Mouse (Mus musculus): ENCODE results near the gene Vmn1r209. TPM values are rescaled to one million over a fixed set of nuclear protein-coding genes. Genes with fewer than 3 reads are reported as not detected.
A peak's percentile ranks its signal among the peaks of the same experiment; 100 is the strongest.
"Not testable (repeated sequence)": the region's sequence is repeated elsewhere in the genome, so short reads cannot be mapped to it uniquely, and the experiment has no call there.

The Vmn1r209 gene
- polyA plus RNA-seq (2015; fragmentation: Nextera tagmentation; extraction: Ambion mirVana): not detected in 2 replicates

- H3K27me3 ChIP-seq; ATAC-seq (ENCODE audit: low read depth); H3K9ac ChIP-seq; H3K4me3 ChIP-seq; H3K36me3 ChIP-seq; H3K27ac ChIP-seq (replicated peaks); H3K9me3 ChIP-seq; H3K4me1 ChIP-seq (replicated peaks); H3K4me2 ChIP-seq: not testable (repeated sequence)
Measured at GRCm38 (mm10) chr13:22809582-22809981, at the start of gene Vmn1r209. Gene Vmn1r209 (minus strand): TSS chr13:22809682.

DNA sequence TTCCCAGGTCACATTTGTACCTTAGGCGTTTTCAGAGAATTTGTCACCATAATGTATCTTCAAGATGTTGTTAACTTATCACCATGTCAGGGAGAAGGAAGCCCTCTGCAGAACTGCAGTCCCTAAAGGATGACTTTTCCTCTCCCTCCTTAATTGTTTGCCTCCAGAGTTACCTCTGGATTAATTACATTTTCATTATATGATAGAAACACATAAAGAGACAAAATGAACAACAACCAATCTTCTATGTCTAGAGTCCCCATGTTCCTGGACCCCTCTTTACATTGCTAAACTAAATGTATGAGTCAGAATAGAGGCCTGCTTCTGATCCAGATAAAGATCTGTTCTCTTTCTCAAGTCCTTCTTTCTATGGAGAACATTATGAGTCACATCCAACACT, 48.0 kb upstream of the Vmn1r209 start, which contains the start of gene Vmn1r211:
TSS of gene Vmn1r211 (minus strand) at position 101 of the 400 bp plus-strand sequence.
- Histone ChIP-seq H3K36me3 (no peaks in the 10 kb centered on the region), H3K4me3 (no peak within 1 kb of the TSS), H3K4me1 (replicated peaks) (no peaks in the 10 kb centered on the region), H3K9me3 (no peaks in the 10 kb centered on the region), H3K4me2 (no peak within 1 kb of the TSS), H3K27me3 (no peaks in the 10 kb centered on the region), H3K9ac (no peak within 1 kb of the TSS), H3K27ac (replicated peaks) (no peak within 1 kb of the TSS)
- ATAC-seq (ENCODE audit: low read depth): no peak
- WGBS: 70% methylated on average over 1 of the region's 1 CpGs

- ATAC-seq (ENCODE audit: low read depth): no peak
- 82% methylated on average over 4 of the region's 4 CpGs for WGBS
- no peaks in the 10 kb centered on the region for H3K27me3 ChIP-seq
Measured at GRCm38 (mm10) chr13:22854760-22855159, 45.3 kb upstream of the Vmn1r209 start.

GRCm38 (mm10) chr13:22846798-22847197, 37.3 kb upstream of the Vmn1r209 start:
- no peaks in the 10 kb centered on the region for H3K36me3 ChIP-seq
- no peak overlapping the region for H3K27ac ChIP-seq (replicated peaks)
- no peaks in the 10 kb centered on the region for H3K27me3 ChIP-seq
- no peak overlapping the region for H3K4me2 ChIP-seq
- H3K4me1 ChIP-seq (replicated peaks): no peaks in the 10 kb centered on the region
- no peak overlapping the region for H3K4me3 ChIP-seq
- ATAC-seq (ENCODE audit: low read depth): no peak
- H3K9ac ChIP-seq: no peak overlapping the region
- 83% methylated on average over 1 of the region's 1 CpGs for WGBS
- H3K9me3 ChIP-seq: no peaks in the 10 kb centered on the region

More at GRCm38 (mm10) chr13:22854760-22855159, 45.3 kb upstream of the Vmn1r209 start:
- no peak overlapping the region for H3K4me2 ChIP-seq
- no peak overlapping the region for H3K27ac ChIP-seq (replicated peaks)
- no peaks in the 10 kb centered on the region for H3K36me3 ChIP-seq
- no peak overlapping the region for H3K9ac ChIP-seq
- no peaks in the 10 kb centered on the region for H3K9me3 ChIP-seq
- H3K4me3 ChIP-seq: no peak overlapping the region
- no peaks in the 10 kb centered on the region for H3K4me1 ChIP-seq (replicated peaks)

DNA sequence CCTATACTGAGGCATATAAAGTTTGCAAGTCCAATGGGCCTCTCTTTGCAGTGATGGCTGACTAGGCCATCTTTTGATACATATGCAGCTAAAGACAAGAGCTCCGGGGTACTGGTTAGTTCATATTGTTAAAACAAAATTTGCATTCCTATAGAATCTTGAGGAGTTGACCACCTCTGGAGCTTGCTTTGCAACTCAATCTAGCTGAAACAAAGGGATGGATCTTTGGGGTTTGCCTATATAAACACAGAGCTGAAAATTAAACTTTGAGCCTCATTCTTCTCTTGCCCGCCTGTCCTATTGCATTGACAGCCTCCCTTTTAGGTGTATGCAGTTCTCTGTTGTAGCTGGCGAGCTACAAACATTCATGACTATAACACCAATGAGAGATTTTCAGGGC, 34.8 kb upstream of the Vmn1r209 start:
- WGBS: 46% methylated on average over 3 of the region's 3 CpGs
- not testable (repeated sequence) for H3K27me3 ChIP-seq; ATAC-seq (ENCODE audit: low read depth); H3K4me2 ChIP-seq; H3K9ac ChIP-seq; H3K27ac ChIP-seq (replicated peaks); H3K4me1 ChIP-seq (replicated peaks); H3K4me3 ChIP-seq; H3K36me3 ChIP-seq; H3K9me3 ChIP-seq

GRCm38 (mm10) chr13:22831248-22831647, 21.8 kb upstream of the Vmn1r209 start, which contains the start of gene Vmn1r210:
Gene Vmn1r210 (minus strand): TSS chr13:22831348.
- H3K4me1 ChIP-seq (replicated peaks): 0 out of 2 replicates have a peak, but pooled peaks cover 3% of the 10 kb centered on the region
- no peak within 1 kb of the TSS for H3K27ac ChIP-seq (replicated peaks)
- no peaks in the 10 kb centered on the region for H3K36me3 ChIP-seq
- ATAC-seq (ENCODE audit: low read depth): no peak
- H3K27me3 ChIP-seq: no peaks in the 10 kb centered on the region
- H3K4me3 ChIP-seq: no peak within 1 kb of the TSS
- H3K9ac ChIP-seq: no peak within 1 kb of the TSS
- WGBS: 71% methylated on average over 4 of the region's 4 CpGs
- no peaks in the 10 kb centered on the region for H3K9me3 ChIP-seq
- H3K4me2 ChIP-seq: no peak within 1 kb of the TSS

- H3K9me3 ChIP-seq; H3K9ac ChIP-seq; H3K4me1 ChIP-seq (replicated peaks); ATAC-seq (ENCODE audit: low read depth); H3K27me3 ChIP-seq; H3K36me3 ChIP-seq; H3K27ac ChIP-seq (replicated peaks); H3K4me3 ChIP-seq: not testable (repeated sequence)
- 33% methylated on average over 7 of the region's 7 CpGs for WGBS
- H3K4me2 ChIP-seq: 0 out of 2 replicates have a peak overlapping the region, but pooled peaks have one; percentile 14
Measured at GRCm38 (mm10) chr13:22829395-22829794, 19.9 kb upstream of the Vmn1r209 start.

GRCm38 (mm10) chr13:22821601-22822000, 12.1 kb upstream of the Vmn1r209 start:
- not testable (repeated sequence) for H3K4me2 ChIP-seq; H3K36me3 ChIP-seq; H3K4me1 ChIP-seq (replicated peaks); ATAC-seq (ENCODE audit: low read depth); H3K27me3 ChIP-seq; H3K9me3 ChIP-seq; H3K9ac ChIP-seq; H3K27ac ChIP-seq (replicated peaks); H3K4me3 ChIP-seq
- WGBS: 90% methylated on average over 1 of the region's 1 CpGs

GRCm38 (mm10) chr13:22788096-22788495, 21.4 kb downstream of the Vmn1r209 start:
- H3K36me3 ChIP-seq; H3K27ac ChIP-seq (replicated peaks); ATAC-seq (ENCODE audit: low read depth); H3K4me1 ChIP-seq (replicated peaks); H3K9me3 ChIP-seq; H3K9ac ChIP-seq; H3K4me2 ChIP-seq; H3K27me3 ChIP-seq; H3K4me3 ChIP-seq: not testable (repeated sequence)
- 82% methylated on average over 3 of the region's 3 CpGs for WGBS

- not testable (repeated sequence) for H3K4me2 ChIP-seq, H3K9me3 ChIP-seq
Measured at GRCm38 (mm10) chr13:22784159-22784558, 25.3 kb downstream of the Vmn1r209 start.

GRCm38 (mm10) chr13:22777300-22777699, 32.2 kb downstream of the Vmn1r209 start, which contains the start of gene Vmn1r208:
Gene Vmn1r208 (minus strand): TSS chr13:22777400.
- not testable (repeated sequence) for H3K36me3 ChIP-seq; ATAC-seq (ENCODE audit: low read depth); H3K9me3 ChIP-seq; H3K27ac ChIP-seq (replicated peaks); H3K4me3 ChIP-seq; H3K4me2 ChIP-seq; H3K27me3 ChIP-seq; H3K4me1 ChIP-seq (replicated peaks); H3K9ac ChIP-seq
- WGBS: no CpG with 5 or more reads among the region's 7 CpGs

More at GRCm38 (mm10) chr13:22784159-22784558, 25.3 kb downstream of the Vmn1r209 start:
- ATAC-seq (ENCODE audit: low read depth); H3K4me3 ChIP-seq; H3K36me3 ChIP-seq; H3K9ac ChIP-seq; H3K27ac ChIP-seq (replicated peaks); H3K4me1 ChIP-seq (replicated peaks); H3K27me3 ChIP-seq: not testable (repeated sequence)

DNA sequence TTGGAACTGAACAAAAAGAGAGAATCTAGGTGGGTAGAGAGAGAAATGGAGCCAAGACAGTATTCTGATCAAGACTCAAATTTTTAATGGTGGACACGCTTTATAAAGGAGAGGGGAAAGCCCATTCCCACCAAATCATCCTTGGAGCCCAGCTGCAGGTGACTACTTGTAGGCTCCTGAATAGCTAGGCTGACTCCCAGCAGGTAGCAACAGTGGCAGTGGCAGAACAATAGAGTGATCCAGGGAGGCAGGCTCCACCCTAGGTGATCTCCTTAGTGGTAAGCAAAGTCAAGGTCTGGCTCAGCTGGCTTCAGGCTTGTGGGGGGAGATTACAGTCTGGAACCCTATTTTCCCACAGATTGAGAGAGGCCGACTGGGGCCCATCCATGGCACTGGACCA, 37.9 kb downstream of the Vmn1r209 start:
- not testable (repeated sequence) for H3K4me1 ChIP-seq (replicated peaks); H3K36me3 ChIP-seq; H3K27me3 ChIP-seq; H3K9me3 ChIP-seq; H3K9ac ChIP-seq; ATAC-seq (ENCODE audit: low read depth); H3K4me3 ChIP-seq; H3K27ac ChIP-seq (replicated peaks); H3K4me2 ChIP-seq
- WGBS: 100% methylated on average over 1 of the region's 2 CpGs
